Mouse (Mus musculus) midbrain, postnatal 0 days (tissue): ENCODE measurements around the gene Mxi1. TPM values are rescaled to one million over a fixed set of nuclear protein-coding genes. Genes with fewer than 3 reads are reported as not detected.

Experiments used
- ATAC-seq: fragments of 200-750 bp; cut with Nextera tagmentation; 2 replicates; pipeline ENCODE4 v1.8.0; 2017; ENCODE audit warnings: moderate number of reproducible peaks, mild to moderate bottlenecking, moderate TSS enrichment, moderate library complexity; ENCODE audit not compliant: low FRiP score
- DNase-seq: peaks from one replicate; pipeline ENCODE4 v3.0.0-alpha.2; 2015; ENCODE audit warnings: low spot score
- H3K27ac ChIP-seq: fragments of 300-500 bp; sonication (generic); 2 replicates; pipeline ENCODE4 v1.5.1; 2014; ENCODE audit warnings: low read depth, mild to moderate bottlenecking, low read length, mixed read lengths
- H3K27me3 ChIP-seq: fragments of 300-500 bp; sonication (generic); 2 replicates; pipeline ENCODE4 v1.6.1; 2014; ENCODE audit warnings: low read length, control low read depth, mixed read lengths; ENCODE audit not compliant: insufficient read depth
- H3K36me3 ChIP-seq: fragments of 300-500 bp; sonication (generic); 2 replicates; pipeline ENCODE4 v1.6.1; 2014; ENCODE audit warnings: low read length, control low read depth, mixed read lengths; ENCODE audit not compliant: insufficient read depth
- H3K4me1 ChIP-seq: fragments of 300-500 bp; sonication (generic); 2 replicates; pipeline ENCODE4 v1.6.1; 2014; ENCODE audit warnings: mild to moderate bottlenecking, control low read depth, antibody characterized with exemption, low read length, mixed read lengths; ENCODE audit not compliant: insufficient read depth
- H3K4me2 ChIP-seq: fragments of 300-500 bp; sonication (generic); 2 replicates; pipeline ENCODE4 v1.6.1; 2014; ENCODE audit warnings: low read depth, mild to moderate bottlenecking, low read length, mixed read lengths; ENCODE audit not compliant: poor library complexity, severe bottlenecking
- H3K4me3 ChIP-seq: fragments of 300-500 bp; sonication (generic); 2 replicates; pipeline ENCODE4 v1.5.1; 2014; ENCODE audit warnings: low read depth, mild to moderate bottlenecking, low read length, moderate library complexity
- H3K9ac ChIP-seq: fragments of 300-500 bp; sonication (generic); replicated peaks from 2 replicates; pipeline ENCODE4 v1.6.1; 2014; ENCODE audit warnings: mild to moderate bottlenecking, low read length, moderate library complexity, mixed read lengths; ENCODE audit not compliant: poor library complexity, severe bottlenecking
- H3K9me3 ChIP-seq: fragments of 300-500 bp; sonication (generic); 2 replicates; pipeline ENCODE4 v1.6.1; 2016; ENCODE audit warnings: low read length, control low read depth
- CTCF ChIP-seq: IDR thresholded peaks from 2 replicates; pipeline ENCODE4 v1.5.1; 2016; ENCODE audit warnings: antibody characterized with exemption, mild to moderate bottlenecking
- WGBS: fragments of 180-500 bp; shearing (Covaris S2); extraction: QIAGEN DNeasy Blood & Tissue Kit; methylation state at CpG from one replicate; pipeline ENCODE4 v1.1.7; 2014; 5-methylcytosine and 5-hydroxymethylcytosine counted together
- polyA plus RNA-seq: library from polyadenylated mRNA; unstranded; fragments of >200 nt; fragmentation: Nextera tagmentation; extraction: Ambion mirVana; gene quantifications from 2 replicates; pipeline ENCODE4 v1.2.1, GENCODE M21; 2015
- total RNA-seq: library from RNA; depleted of rRNA; stranded (reverse); fragments of >200 nt; gene quantifications from 2 replicates; pipeline ENCODE4 v1.2.3, GENCODE M21; 2014

Mxi1 gene
- total and polyA plus RNA-seq, 2 experiments from 2014 or later = 37.7 to 49.2 TPM

DNA sequence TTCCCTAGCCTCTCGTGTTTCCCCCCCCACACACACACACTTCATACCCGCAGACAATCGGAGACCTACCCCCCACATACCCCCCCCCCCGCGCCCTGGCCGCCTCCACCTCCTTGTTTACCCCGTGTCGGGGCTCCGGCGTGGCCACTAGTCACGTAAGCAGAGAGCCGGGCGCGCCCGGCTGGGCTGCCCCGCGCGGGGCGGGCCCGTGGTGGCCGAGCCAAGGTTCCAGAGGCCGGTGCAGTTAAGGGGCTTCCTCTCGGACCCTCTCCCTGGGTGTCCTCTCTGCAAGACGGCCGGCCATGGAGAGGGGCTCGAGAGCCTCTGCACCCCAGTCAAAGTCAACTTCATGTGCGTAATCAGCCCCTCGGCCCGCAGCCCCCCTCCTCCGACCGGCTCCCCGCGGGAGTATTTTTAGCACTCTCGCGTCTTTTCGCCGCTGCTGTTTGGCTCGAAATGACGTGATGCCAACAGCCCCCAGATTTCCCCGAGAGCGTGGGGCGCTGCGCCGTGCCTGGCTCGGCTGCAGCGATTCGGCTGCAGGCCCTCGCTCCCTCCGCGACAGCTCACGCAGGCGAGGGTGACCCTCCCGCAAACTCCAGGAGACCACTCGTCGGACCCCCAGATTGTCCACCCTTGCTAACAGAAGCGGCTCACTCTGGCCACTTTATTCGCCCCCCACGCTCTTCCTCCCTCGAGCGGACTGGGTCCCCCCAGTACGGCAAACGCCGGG is 2.8 kb downstream of the Mxi1 start:
- Histone ChIP-seq H3K36me3 (no peaks in the 10 kb centered on the region), H3K27me3 (no peaks in the 10 kb centered on the region), H3K9me3 (no peaks in the 10 kb centered on the region), H3K27ac (peak overlapping the region; percentile 96), H3K4me2 (peak overlapping the region; percentile 97), H3K4me1 (peaks cover 7% of the 10 kb centered on the region; the same call in 1 of the 2 replicates), H3K4me3 (peak overlapping the region; percentile 93), H3K9ac (peak overlapping the region; percentile 85)
- no peak for TF ChIP-seq CTCF
- WGBS = under 1% methylated on average over 60 of the region's 63 CpGs
- ATAC-seq = peak; percentile 57
- peak; percentile 89 for DNase-seq

- Histone ChIP-seq H3K9me3 (no peaks in the 10 kb centered on the region), H3K36me3 (no peaks in the 10 kb centered on the region), H3K4me1 (peaks cover 7% of the 10 kb centered on the region; the same call in 1 of the 2 replicates), H3K27ac (peak overlapping the region; percentile 96), H3K4me3 (peak overlapping the region; percentile 93), H3K9ac (peak overlapping the region; percentile 85), H3K4me2 (peak overlapping the region; percentile 97), H3K27me3 (no peaks in the 10 kb centered on the region)
- DNase-seq (peak; percentile 98), ATAC-seq (peak; percentile 89)
- no peak for TF ChIP-seq CTCF
- WGBS = under 1% methylated on average over 51 of the region's 52 CpGs
These were observed 3.5 kb downstream of the Mxi1 start for GRCm38 (mm10) chr19:53313684-53314443.

DNA sequence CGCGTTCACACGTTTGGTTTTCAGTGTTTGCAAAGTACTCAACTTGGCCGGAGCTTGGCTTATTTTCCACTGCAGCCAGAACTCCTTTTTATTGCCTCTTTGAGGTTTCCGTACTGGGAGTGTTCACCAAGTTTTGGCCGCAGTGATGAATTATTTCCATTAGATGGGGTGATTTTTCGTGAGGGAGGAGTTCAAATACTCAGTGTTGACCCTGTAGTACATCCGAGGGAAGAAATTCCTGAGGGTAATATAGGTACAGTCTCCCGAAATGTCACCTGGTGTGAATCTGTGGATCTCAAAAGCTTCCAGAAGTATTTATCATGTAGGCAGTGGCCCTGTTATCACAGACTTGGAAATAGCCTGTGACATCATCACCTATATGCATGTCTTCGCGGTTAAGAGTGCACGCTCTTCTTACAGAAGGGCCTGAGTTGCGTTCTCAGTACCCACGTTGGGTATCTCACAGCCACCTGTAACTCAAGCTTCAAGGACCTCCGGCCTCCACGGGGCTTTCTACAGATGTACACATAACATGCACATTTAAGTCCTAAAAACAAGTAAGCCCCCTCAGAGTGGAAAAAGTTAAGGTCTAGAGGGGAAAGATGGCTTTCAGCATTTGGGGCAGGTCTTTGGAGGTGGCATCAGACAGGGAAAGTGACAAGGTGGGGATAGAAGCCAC is 4.4 kb downstream of the Mxi1 start:
- TF ChIP-seq CTCF = no peak
- Histone ChIP-seq H3K4me3 (peak overlapping the region; percentile 93), H3K27me3 (no peaks in the 10 kb centered on the region), H3K9me3 (no peaks in the 10 kb centered on the region), H3K4me1 (peaks cover 7% of the 10 kb centered on the region; the same call in 1 of the 2 replicates), H3K9ac (peak overlapping the region; percentile 6; the same call in 1 of the 2 replicates), H3K36me3 (no peaks in the 10 kb centered on the region), H3K27ac (peak overlapping the region; percentile 27; the same call in 1 of the 2 replicates), H3K4me2 (peak overlapping the region; percentile 97)
- ATAC-seq (no peak), DNase-seq (no peak)
- 52% methylated on average over 16 of the region's 16 CpGs for WGBS

- Histone ChIP-seq H3K9me3 (no peaks in the 10 kb centered on the region), H3K4me2 (0 out of 2 replicates have a peak overlapping the region, but pooled peaks have one; percentile 3), H3K4me1 (peaks cover 7% of the 10 kb centered on the region; the same call in 1 of the 2 replicates), H3K27me3 (no peaks in the 10 kb centered on the region), H3K4me3 (no peak overlapping the region), H3K36me3 (no peaks in the 10 kb centered on the region), H3K27ac (no peak overlapping the region), H3K9ac (no peak overlapping the region)
- WGBS = 83% methylated on average over 7 of the region's 7 CpGs
- no peak for ATAC-seq
- no peak for TF ChIP-seq CTCF
- DNase-seq = no peak
These were observed 4.9 kb downstream of the Mxi1 start for GRCm38 (mm10) chr19:53315209-53315654.

GRCm38 (mm10) chr19:53316105-53316504 is 5.8 kb downstream of the Mxi1 start:
- Histone ChIP-seq H3K4me2 (no peak overlapping the region), H3K9me3 (no peaks in the 10 kb centered on the region), H3K36me3 (no peaks in the 10 kb centered on the region), H3K4me3 (no peak overlapping the region), H3K4me1 (peaks cover 7% of the 10 kb centered on the region; the same call in 1 of the 2 replicates), H3K9ac (no peak overlapping the region), H3K27me3 (no peaks in the 10 kb centered on the region), H3K27ac (no peak overlapping the region)
- DNase-seq (no peak), ATAC-seq (no peak)
- WGBS = 93% methylated on average over 8 of the region's 8 CpGs
- no peak for TF ChIP-seq CTCF
